In genomic region chr9:121459950-121460349, GRCm38 (mm10) we compare ENCODE assay signal across 28 mouse cellular contexts. TPM values are rescaled to one million over a fixed set of nuclear protein-coding genes. Genes with fewer than 3 reads are reported as not detected.
DNase-seq lines count a peak whose midpoint lies in the region; ATAC-seq and TF ChIP-seq lines count a peak whose summit lies in the region.
"Had no signal": no experiment of that assay in that cellular context is flagged by ENCODE, and none has a peak within 500 bp of the region (broad histone marks: within the 10 kb centered on the region; RNA-seq: fewer than 3 reads in every experiment).

No protein-coding gene starts in this region.

- TF ChIP-seq EP300 in heart, postnatal 0 days (IDR thresholded peaks at IDR 0.05; ENCODE audit: low read depth) = no peak
- peak; percentile 88 for TF ChIP-seq EP300 in ES-Bruce4 (IDR thresholded peaks at IDR 0.05; ENCODE audit: insufficient read depth, low read depth, low read length)
- TF ChIP-seq EP300 in stomach, postnatal 0 days (optimal IDR thresholded peaks at IDR 0.05) = no peak

- H3K4me1 ChIP-seq in heart, postnatal 0 days (ENCODE audit: control insufficient read depth, insufficient read depth) = no peaks in the 10 kb centered on the region
- H3K4me1 ChIP-seq in kidney, embryonic 16.5 days (ENCODE audit: insufficient read depth, low read length) = peaks cover 8% of the 10 kb centered on the region
- H3K4me1 ChIP-seq in ES-Bruce4 (ENCODE audit: control insufficient read depth, insufficient read depth, low read length) = peaks cover 3% of the 10 kb centered on the region
- no peaks in the 10 kb centered on the region for H3K4me1 ChIP-seq in stomach, postnatal 0 days (replicated peaks; ENCODE audit: control insufficient read depth, insufficient read depth)
- H3K4me1 ChIP-seq: embryonic facial prominence, embryonic 15.5 days; midbrain, embryonic 12.5 days; neural tube, embryonic 15.5 days had no signal

- no peak overlapping the region for H3K27ac ChIP-seq in heart, postnatal 0 days (ENCODE audit: low read depth)
- no peak overlapping the region for H3K27ac ChIP-seq in kidney, embryonic 16.5 days (ENCODE audit: low read length)
- no peak overlapping the region for H3K27ac ChIP-seq in ES-Bruce4 (ENCODE audit: insufficient read depth, low read length)
- no peak overlapping the region for H3K27ac ChIP-seq in stomach, postnatal 0 days (replicated peaks)
- H3K27ac ChIP-seq: embryonic facial prominence, embryonic 15.5 days; gastrocnemius, adult 2 months; heart, embryonic 10.5 days; hindbrain, postnatal 0 days; liver, embryonic 12.5 days; midbrain, embryonic 12.5 days; neural tube, embryonic 15.5 days had no signal

- ATAC-seq in heart, postnatal 0 days (ENCODE audit: insufficient read depth, low read depth) = 0 out of 2 replicates have a peak, but pooled peaks have one; percentile 29
- ATAC-seq in kidney, embryonic 16.5 days (ENCODE audit: low FRiP score, low TSS enrichment) = peak; percentile 64; the same call in 1 of the 2 replicates
- ATAC-seq in stomach, postnatal 0 days (ENCODE audit: low FRiP score, low TSS enrichment) = peak; percentile 36
- ATAC-seq: activated CD4-positive, CD25-positive, alpha-beta regulatory T cell, adult 4 months; CD4-positive, CD25-positive, alpha-beta regulatory T cell, adult 4 months; forebrain, embryonic 14.5 days; hindbrain, postnatal 0 days; liver, embryonic 12.5 days had no signal

- H3K9me3 ChIP-seq in heart, postnatal 0 days (replicated peaks; ENCODE audit: control insufficient read depth, low read length) = no peaks in the 10 kb centered on the region
- H3K9me3 ChIP-seq in kidney, embryonic 16.5 days (ENCODE audit: low read length) = no peaks in the 10 kb centered on the region
- no peaks in the 10 kb centered on the region for H3K9me3 ChIP-seq in ES-Bruce4 (replicated peaks; ENCODE audit: control insufficient read depth, insufficient read depth, low read length, poor library complexity, severe bottlenecking)
- no peaks in the 10 kb centered on the region for H3K9me3 ChIP-seq in stomach, postnatal 0 days (ENCODE audit: control insufficient read depth, low read length)
- H3K9me3 ChIP-seq: embryonic facial prominence, embryonic 15.5 days; heart, embryonic 10.5 days; liver, embryonic 12.5 days; midbrain, embryonic 12.5 days; neural tube, embryonic 15.5 days had no signal

- no peak for TF ChIP-seq CTCF in heart, postnatal 0 days (IDR thresholded peaks at IDR 0.05; ENCODE audit: low read depth)
- no peak for TF ChIP-seq CTCF in ES-Bruce4 (IDR thresholded peaks at IDR 0.05; ENCODE audit: low read depth, low read length)
- TF ChIP-seq CTCF in stomach, postnatal 0 days (IDR thresholded peaks at IDR 0.05; ENCODE audit: low read depth) = no peak

- no peak for DNase-seq in heart, postnatal 0 days (ENCODE audit: low spot score)
- no peak for DNase-seq in heart, adult 9 months (ENCODE audit: low spot score in 2 of 2)
- no peak for DNase-seq in kidney, postnatal 4 days
- DNase-seq in stomach, postnatal 0 days (ENCODE audit: low spot score) = peak; percentile 27
- DNase-seq in gastrocnemius, postnatal 25 days = no peak
- DNase-seq: adrenal gland, adult 8-10 months; cerebellum, adult 11-12 months; cerebellum, postnatal 10 days; gastrocnemius, adult 2 months; kidney, adult 18-20 months; left cerebral cortex, postnatal 4 days; lung, embryonic 14.5 days; right cerebral cortex, adult 18-20 months; right cerebral cortex, postnatal 4 days had no signal

- no peak overlapping the region for H3K4me2 ChIP-seq in heart, postnatal 0 days (ENCODE audit: low read depth, low read length)
- H3K4me2 ChIP-seq in kidney, embryonic 16.5 days (replicated peaks; ENCODE audit: low read depth, low read length) = no peak overlapping the region
- no peak overlapping the region for H3K4me2 ChIP-seq in stomach, postnatal 0 days (replicated peaks; ENCODE audit: low read depth)
- H3K4me2 ChIP-seq: embryonic facial prominence, embryonic 15.5 days; liver, embryonic 12.5 days; lung, embryonic 14.5 days; midbrain, embryonic 12.5 days; neural tube, embryonic 15.5 days had no signal

- no peak overlapping the region for H3K9ac ChIP-seq in heart, postnatal 0 days (replicated peaks; ENCODE audit: low read depth, low read length)
- H3K9ac ChIP-seq in kidney, embryonic 16.5 days (replicated peaks; ENCODE audit: low read length) = no peak overlapping the region
- no peak overlapping the region for H3K9ac ChIP-seq in ES-Bruce4 (ENCODE audit: low read depth, poor library complexity, severe bottlenecking)
- H3K9ac ChIP-seq in stomach, postnatal 0 days (ENCODE audit: low read length) = no peak overlapping the region
- H3K9ac ChIP-seq: embryonic facial prominence, embryonic 15.5 days; liver, embryonic 12.5 days; lung, embryonic 14.5 days; midbrain, embryonic 12.5 days; neural tube, embryonic 15.5 days had no signal

- H3K4me3 ChIP-seq in heart, postnatal 0 days (ENCODE audit: low read depth, low read length) = no peak overlapping the region
- H3K4me3 ChIP-seq in kidney, embryonic 16.5 days (ENCODE audit: low read length) = no peak overlapping the region
- peak overlapping the region; percentile 62 for H3K4me3 ChIP-seq in ES-Bruce4 (ENCODE audit: low read depth, low read length)
- no peak overlapping the region for H3K4me3 ChIP-seq in stomach, postnatal 0 days (ENCODE audit: low read depth, low read length)
- H3K4me3 ChIP-seq: embryonic facial prominence, embryonic 15.5 days; gastrocnemius, adult 2 months; heart, embryonic 10.5 days; liver, embryonic 12.5 days; midbrain, embryonic 12.5 days; neural tube, embryonic 15.5 days had no signal

- peaks cover 82% of the 10 kb centered on the region for H3K36me3 ChIP-seq in heart, postnatal 0 days (replicated peaks; ENCODE audit: control insufficient read depth, insufficient read depth, low read length)
- peaks cover 16% of the 10 kb centered on the region for H3K36me3 ChIP-seq in kidney, embryonic 16.5 days (ENCODE audit: insufficient read depth, low read length)
- peaks cover 2% of the 10 kb centered on the region; the same call in 1 of the 2 replicates for H3K36me3 ChIP-seq in ES-Bruce4 (ENCODE audit: control insufficient read depth, insufficient read depth, low read length, poor library complexity, severe bottlenecking)
- H3K36me3 ChIP-seq in stomach, postnatal 0 days (ENCODE audit: control insufficient read depth, insufficient read depth, low read length) = peaks cover 16% of the 10 kb centered on the region

- 77% methylated on average over 2 of the region's 2 CpGs for WGBS in heart, postnatal 0 days
- 34% methylated on average over 2 of the region's 2 CpGs for WGBS in kidney, embryonic 16.5 days
- WGBS in stomach, postnatal 0 days = 67% methylated on average over 2 of the region's 2 CpGs

- peak; percentile 47 for TF ChIP-seq POLR2A in ES-Bruce4 (IDR thresholded peaks at IDR 0.05; ENCODE audit: insufficient read depth, low read length)

- no peaks in the 10 kb centered on the region for H3K27me3 ChIP-seq in heart, postnatal 0 days (ENCODE audit: control insufficient read depth, insufficient read depth, low read length)
- H3K27me3 ChIP-seq in kidney, embryonic 16.5 days (ENCODE audit: insufficient read depth, low read length) = no peaks in the 10 kb centered on the region
- no peaks in the 10 kb centered on the region for H3K27me3 ChIP-seq in ES-Bruce4 (ENCODE audit: control insufficient read depth, insufficient read depth, low read length, poor library complexity, severe bottlenecking)
- H3K27me3 ChIP-seq in stomach, postnatal 0 days (ENCODE audit: control insufficient read depth, insufficient read depth, low read length) = no peaks in the 10 kb centered on the region
- H3K27me3 ChIP-seq: embryonic facial prominence, embryonic 15.5 days; liver, embryonic 12.5 days; midbrain, embryonic 12.5 days; neural tube, embryonic 15.5 days had no signal

RNA-seq across cellular contexts. Expression of gene Cck, which starts 35.5 kb away (rescaled TPM):
- 1.4 TPM in 1 of 2 replicates, not detected in the other for total RNA-seq in heart, postnatal 0 days (2014; rRNA removed; ENCODE audit: low replicate concordance)
- 0.29 and 0.95 TPM in 2 replicates for polyA plus RNA-seq in heart, postnatal 0 days (2015; fragmentation: Nextera tagmentation; extraction: Ambion mirVana)
- polyA plus RNA-seq in kidney, embryonic 16.5 days (2015; fragmentation: Nextera tagmentation; extraction: Ambion mirVana) = 2.8 and 3.6 TPM in 2 replicates
- polyA plus RNA-seq in ES-Bruce4 (2011; ENCODE audit: insufficient read depth, insufficient read length, low read depth, missing spikeins) = 1.3 TPM in 1 of 2 replicates, not detected in the other
- polyA plus RNA-seq in stomach, postnatal 0 days (2015; fragmentation: Nextera tagmentation; extraction: Ambion mirVana) = 2.4 and 2.5 TPM in 2 replicates
- 1 to 10 TPM; 1.2 to 1.4 TPM for total RNA-seq in gastrocnemius, postnatal 25 days (2021)
- total RNA-seq: gastrocnemius, adult 2 months; hematopoietic stem cell, adult 5-6 weeks; megakaryocyte, adult 5-6 weeks; MEL had no signal
- polyA plus RNA-seq: activated CD4-positive, CD25-positive, alpha-beta regulatory T cell, adult 4 months; CD4-positive, CD25-positive, alpha-beta regulatory T cell, adult 4 months; lung, embryonic 14.5 days had no signal
